Mouse (Mus musculus) testis, adult 2 months (tissue): Measurements from ENCODE around the gene Zfp715. TPM values are rescaled to one million over a fixed set of nuclear protein-coding genes. Genes with fewer than 3 reads are reported as not detected.

Experiments
- H3K27ac ChIP-seq: fragments of 200-500 bp; 2 replicates; pipeline ENCODE4 v1.5.1; 2012; ENCODE audit warnings: low read depth, low read length; ENCODE audit not compliant: control insufficient read depth, insufficient read depth
- H3K27me3 ChIP-seq: fragments of 200-500 bp; 2 replicates; pipeline ENCODE4 v1.6.1; 2012; ENCODE audit warnings: mild to moderate bottlenecking, low read length, moderate library complexity; ENCODE audit not compliant: control insufficient read depth, insufficient read depth
- H3K36me3 ChIP-seq: fragments of 200-500 bp; 2 replicates; pipeline ENCODE4 v1.6.1; 2012; ENCODE audit warnings: mild to moderate bottlenecking, low read length; ENCODE audit not compliant: control insufficient read depth, insufficient read depth
- H3K4me1 ChIP-seq: fragments of 200-500 bp; 2 replicates; pipeline ENCODE4 v1.6.1; 2012; ENCODE audit warnings: low read length; ENCODE audit not compliant: control insufficient read depth, insufficient read depth
- H3K4me3 ChIP-seq: fragments of 200-500 bp; 2 replicates; pipeline ENCODE4 v1.5.1; 2012; ENCODE audit warnings: low read depth, mild to moderate bottlenecking, low read length, moderate library complexity, mixed read lengths; ENCODE audit not compliant: control insufficient read depth
- CTCF ChIP-seq: fragments of 200-500 bp; IDR thresholded peaks from 2 replicates; pipeline ENCODE4 v1.5.1; 2012; ENCODE audit warnings: low read depth, mild to moderate bottlenecking, inconsistent platforms, low read length, moderate library complexity; ENCODE audit not compliant: control insufficient read depth, insufficient read depth, insufficient replicate concordance
- POLR2A ChIP-seq: fragments of 200-500 bp; IDR thresholded peaks from 2 replicates; pipeline ENCODE4 v1.6.1; 2012; ENCODE audit warnings: low read depth, mild to moderate bottlenecking, inconsistent platforms, low read length, moderate library complexity; ENCODE audit not compliant: control insufficient read depth
- polyA plus RNA-seq: library from polyadenylated mRNA; depleted of rRNA; stranded (reverse); fragments of >200 nt; gene quantifications from 2 replicates; pipeline ENCODE4 v1.2.3, GENCODE M21; 2012; rRNA removed

Zfp715 gene
- 6.7 TPM in 2 replicates for polyA plus RNA-seq

GRCm38 (mm10) chr7:43313013-43313428, at the start of gene Zfp715:
TSS of gene Zfp715 (minus strand) at chr7:43313294.
- no peak for TF ChIP-seq CTCF
- peak; percentile 81 for TF ChIP-seq POLR2A
- Histone ChIP-seq H3K4me3 (peak within 1 kb of the TSS; percentile 98), H3K27ac (peak within 1 kb of the TSS; percentile 75), H3K4me1 (peaks cover 6% of the 10 kb centered on the region), H3K36me3 (peaks cover 1% of the 10 kb centered on the region; the same call in 1 of the 2 replicates), H3K27me3 (no peaks in the 10 kb centered on the region)

GRCm38 (mm10) chr7:43362021-43362420, 48.9 kb upstream of the Zfp715 start:
- Histone ChIP-seq H3K27me3 (no peaks in the 10 kb centered on the region), H3K27ac (no peak overlapping the region)

GRCm38 (mm10) chr7:43361442-43361841, 48.3 kb upstream of the Zfp715 start:
- Histone ChIP-seq H3K4me1 (no peaks in the 10 kb centered on the region), H3K36me3 (no peaks in the 10 kb centered on the region), H3K27ac (no peak overlapping the region), H3K27me3 (no peaks in the 10 kb centered on the region), H3K4me3 (no peak overlapping the region)
- TF ChIP-seq POLR2A = no peak
- TF ChIP-seq CTCF = no peak

More at GRCm38 (mm10) chr7:43362021-43362420, 48.9 kb upstream of the Zfp715 start:
- Histone ChIP-seq H3K4me1 (no peaks in the 10 kb centered on the region), H3K36me3 (no peaks in the 10 kb centered on the region), H3K4me3 (no peak overlapping the region)
- no peak for TF ChIP-seq POLR2A
- no peak for TF ChIP-seq CTCF

- H3K27ac ChIP-seq = no peak overlapping the region
- TF ChIP-seq CTCF = no peak
- no peak for TF ChIP-seq POLR2A
- H3K27me3 ChIP-seq = no peaks in the 10 kb centered on the region
- no peak overlapping the region for H3K4me3 ChIP-seq
- H3K36me3 ChIP-seq = no peaks in the 10 kb centered on the region
- peaks cover 4% of the 10 kb centered on the region for H3K4me1 ChIP-seq
Measured at GRCm38 (mm10) chr7:43358556-43358955, 45.5 kb upstream of the Zfp715 start.

- H3K27ac ChIP-seq = no peak overlapping the region
- H3K4me3 ChIP-seq = no peak overlapping the region
Measured at GRCm38 (mm10) chr7:43354893-43355835, 42.1 kb upstream of the Zfp715 start.

GRCm38 (mm10) chr7:43353758-43354157, 40.7 kb upstream of the Zfp715 start:
- Histone ChIP-seq H3K27me3 (no peaks in the 10 kb centered on the region), H3K36me3 (no peaks in the 10 kb centered on the region), H3K4me3 (no peak overlapping the region), H3K4me1 (peaks cover 4% of the 10 kb centered on the region), H3K27ac (no peak overlapping the region)
- no peak for TF ChIP-seq CTCF
- no peak for TF ChIP-seq POLR2A

More at GRCm38 (mm10) chr7:43354893-43355835, 42.1 kb upstream of the Zfp715 start:
- H3K27me3 ChIP-seq = no peaks in the 10 kb centered on the region
- H3K4me1 ChIP-seq = peaks cover 4% of the 10 kb centered on the region
- no peaks in the 10 kb centered on the region for H3K36me3 ChIP-seq
- TF ChIP-seq POLR2A (no peak), CTCF (no peak)

GRCm38 (mm10) chr7:43353118-43353517, 40.0 kb upstream of the Zfp715 start:
- H3K27me3 ChIP-seq = no peaks in the 10 kb centered on the region
- H3K4me1 ChIP-seq = peaks cover 4% of the 10 kb centered on the region
- no peak overlapping the region for H3K27ac ChIP-seq
- no peak overlapping the region for H3K4me3 ChIP-seq
- no peaks in the 10 kb centered on the region for H3K36me3 ChIP-seq
- TF ChIP-seq POLR2A (no peak), CTCF (no peak)
